Mouse (Mus musculus) ES-Bruce4 (cell line): Measurements from ENCODE around the gene Tmem116. TPM values are rescaled to one million over a fixed set of nuclear protein-coding genes. Genes with fewer than 3 reads are reported as not detected.

Experiments
- H3K27ac ChIP-seq: 2 replicates; pipeline ENCODE4 v1.5.1; 2012; ENCODE audit warnings: low read length, inconsistent platforms; ENCODE audit not compliant: insufficient read depth
- H3K27me3 ChIP-seq: 2 replicates; pipeline ENCODE4 v1.6.1; 2012; ENCODE audit warnings: mild to moderate bottlenecking, low read length, inconsistent platforms; ENCODE audit not compliant: control insufficient read depth, poor library complexity, insufficient read depth, severe bottlenecking
- H3K36me3 ChIP-seq: 2 replicates; pipeline ENCODE4 v1.6.1; 2012; ENCODE audit warnings: inconsistent platforms, mild to moderate bottlenecking, low read length, moderate library complexity; ENCODE audit not compliant: control insufficient read depth, poor library complexity, insufficient read depth, severe bottlenecking
- H3K4me1 ChIP-seq: one replicate; pipeline ENCODE4 v1.8.1; 2011; ENCODE audit warnings: low read length; ENCODE audit not compliant: control insufficient read depth, insufficient read depth
- H3K4me3 ChIP-seq: 2 replicates; pipeline ENCODE4 v1.5.1; 2011; ENCODE audit warnings: low read depth, mild to moderate bottlenecking, low read length
- H3K9ac ChIP-seq: 2 replicates; pipeline ENCODE4 v1.6.1; 2012; ENCODE audit warnings: low read depth, mild to moderate bottlenecking, inconsistent platforms; ENCODE audit not compliant: poor library complexity, severe bottlenecking
- H3K9me3 ChIP-seq: replicated peaks from 2 replicates; pipeline ENCODE4 v1.6.1; 2012; ENCODE audit warnings: mild to moderate bottlenecking, low read length, inconsistent platforms; ENCODE audit not compliant: control insufficient read depth, poor library complexity, insufficient read depth, severe bottlenecking
- CTCF ChIP-seq: IDR thresholded peaks from one replicate; pipeline ENCODE4 v1.8.1; 2011; ENCODE audit warnings: low read depth, low read length
- EP300 ChIP-seq: IDR thresholded peaks from 2 replicates; pipeline ENCODE4 v1.6.1; 2011; ENCODE audit warnings: low read depth, low read length; ENCODE audit not compliant: insufficient read depth
- POLR2A ChIP-seq: IDR thresholded peaks from one replicate; pipeline ENCODE4 v1.8.1; 2011; ENCODE audit warnings: low read length; ENCODE audit not compliant: insufficient read depth
- polyA plus RNA-seq: library from polyadenylated mRNA; stranded (reverse); fragments of >200 nt; gene quantifications from 2 replicates; pipeline ENCODE4 v1.2.4, GENCODE M21; 2011; ENCODE audit warnings: low read depth; ENCODE audit not compliant: missing spikeins, insufficient read depth, insufficient read length

Gene Tmem116
- polyA plus RNA-seq, 1 experiment: 7.8 TPM

GRCm38 (mm10) chr5:121428954-121429353 lies 22.7 kb upstream of the Tmem116 start:
- no peak overlapping the region for H3K27ac ChIP-seq
- H3K9ac ChIP-seq: no peak overlapping the region
- H3K4me1 ChIP-seq: no peaks in the 10 kb centered on the region
- H3K27me3 ChIP-seq: no peaks in the 10 kb centered on the region
- no peaks in the 10 kb centered on the region for H3K9me3 ChIP-seq
- H3K36me3 ChIP-seq: peaks cover 96% of the 10 kb centered on the region
- TF ChIP-seq POLR2A (no peak), EP300 (no peak), CTCF (no peak)
- no peak overlapping the region for H3K4me3 ChIP-seq

GRCm38 (mm10) chr5:121438131-121438530 lies 13.6 kb upstream of the Tmem116 start:
- Histone ChIP-seq H3K36me3 (peaks cover 78% of the 10 kb centered on the region), H3K9me3 (no peaks in the 10 kb centered on the region), H3K4me3 (no peak overlapping the region), H3K4me1 (no peaks in the 10 kb centered on the region), H3K27ac (peak overlapping the region; percentile 82), H3K27me3 (no peaks in the 10 kb centered on the region), H3K9ac (no peak overlapping the region)
- TF ChIP-seq EP300 (no peak), POLR2A (no peak), CTCF (no peak)

- TF ChIP-seq EP300: 0 out of 2 replicates have a peak, but pooled peaks have one; percentile 25
- no peak for TF ChIP-seq POLR2A
Measured at GRCm38 (mm10) chr5:121438756-121439155, 12.9 kb upstream of the Tmem116 start.

GRCm38 (mm10) chr5:121443548-121443947 lies 8.1 kb upstream of the Tmem116 start:
- Histone ChIP-seq H3K27me3 (no peaks in the 10 kb centered on the region), H3K9me3 (no peaks in the 10 kb centered on the region), H3K9ac (no peak overlapping the region), H3K27ac (no peak overlapping the region), H3K4me3 (no peak overlapping the region), H3K36me3 (peaks cover 69% of the 10 kb centered on the region), H3K4me1 (no peaks in the 10 kb centered on the region)
- TF ChIP-seq CTCF (no peak), POLR2A (no peak), EP300 (no peak)

More at GRCm38 (mm10) chr5:121438756-121439155, 12.9 kb upstream of the Tmem116 start:
- no peaks in the 10 kb centered on the region for H3K9me3 ChIP-seq
- no peak overlapping the region for H3K9ac ChIP-seq
- H3K4me3 ChIP-seq: no peak overlapping the region
- no peaks in the 10 kb centered on the region for H3K4me1 ChIP-seq
- peak overlapping the region; percentile 82 for H3K27ac ChIP-seq
- H3K27me3 ChIP-seq: no peaks in the 10 kb centered on the region
- peaks cover 72% of the 10 kb centered on the region for H3K36me3 ChIP-seq

- no peak overlapping the region for H3K27ac ChIP-seq
- no peak overlapping the region for H3K4me3 ChIP-seq
- H3K27me3 ChIP-seq: no peaks in the 10 kb centered on the region
- H3K4me1 ChIP-seq: no peaks in the 10 kb centered on the region
- H3K9ac ChIP-seq: no peak overlapping the region
- no peaks in the 10 kb centered on the region for H3K9me3 ChIP-seq
- H3K36me3 ChIP-seq: peaks cover 61% of the 10 kb centered on the region
- TF ChIP-seq CTCF (no peak), EP300 (no peak), POLR2A (no peak)
Measured at GRCm38 (mm10) chr5:121444870-121445269, 6.8 kb upstream of the Tmem116 start.

GRCm38 (mm10) chr5:121448450-121448849 lies 3.2 kb upstream of the Tmem116 start:
- Histone ChIP-seq H3K9ac (no peak overlapping the region), H3K4me3 (no peak overlapping the region), H3K4me1 (no peaks in the 10 kb centered on the region), H3K36me3 (peaks cover 41% of the 10 kb centered on the region), H3K27ac (no peak overlapping the region), H3K27me3 (no peaks in the 10 kb centered on the region), H3K9me3 (no peaks in the 10 kb centered on the region)
- TF ChIP-seq CTCF: peak; percentile 60
- no peak for TF ChIP-seq EP300
- TF ChIP-seq POLR2A: no peak

GRCm38 (mm10) chr5:121449976-121450375 lies 1.7 kb upstream of the Tmem116 start:
- Histone ChIP-seq H3K9me3 (no peaks in the 10 kb centered on the region), H3K27ac (no peak overlapping the region), H3K36me3 (peaks cover 30% of the 10 kb centered on the region), H3K4me1 (no peaks in the 10 kb centered on the region), H3K9ac (no peak overlapping the region), H3K27me3 (no peaks in the 10 kb centered on the region), H3K4me3 (no peak overlapping the region)
- no peak for TF ChIP-seq CTCF
- TF ChIP-seq POLR2A: no peak
- no peak for TF ChIP-seq EP300
